Mouse (Mus musculus): ENCODE data around the gene Adprh. TPM values are rescaled to one million over a fixed set of nuclear protein-coding genes. Genes with fewer than 3 reads are reported as not detected.

Adprh gene
- polyA plus RNA-seq, 1 experiment from 2014 or later, result 147 TPM

Other genes with a start within 250 kb of the Adprh start
- not detected in 2 replicates for gene Nr1i2, start 157.9 kb downstream of the Adprh start, polyA plus RNA-seq (2016; fragmentation: Nextera tagmentation; extraction: Ambion mirVana)
- gene Maats1, start 110.6 kb downstream of the Adprh start, polyA plus RNA-seq (2016; fragmentation: Nextera tagmentation; extraction: Ambion mirVana), result 0.06 and 0.12 TPM in 2 replicates
- gene Cox17, start 105.7 kb downstream of the Adprh start, polyA plus RNA-seq (2016; fragmentation: Nextera tagmentation; extraction: Ambion mirVana), result 114 and 117 TPM in 2 replicates
- not detected in 2 replicates for gene Gm21987, start 105.7 kb downstream of the Adprh start, polyA plus RNA-seq (2016; fragmentation: Nextera tagmentation; extraction: Ambion mirVana)
- 0.70 and 1.9 TPM in 2 replicates for gene Popdc2, start 90.5 kb downstream of the Adprh start, polyA plus RNA-seq (2016; fragmentation: Nextera tagmentation; extraction: Ambion mirVana)
- gene Pla1a, start 19.6 kb downstream of the Adprh start, polyA plus RNA-seq (2016; fragmentation: Nextera tagmentation; extraction: Ambion mirVana), result 0.10 and 0.31 TPM in 2 replicates
- gene Cd80, start 2.9 kb upstream of the Adprh start, polyA plus RNA-seq (2016; fragmentation: Nextera tagmentation; extraction: Ambion mirVana), result 0.38 and 0.41 TPM in 2 replicates
- gene Timmdc1, start 70.0 kb upstream of the Adprh start, polyA plus RNA-seq (2016; fragmentation: Nextera tagmentation; extraction: Ambion mirVana), result 27.4 and 30.8 TPM in 2 replicates
- gene Poglut1, start 97.6 kb upstream of the Adprh start, polyA plus RNA-seq (2016; fragmentation: Nextera tagmentation; extraction: Ambion mirVana), result 81.1 and 86.5 TPM in 2 replicates
- gene Tmem39a, start 106.0 kb upstream of the Adprh start, polyA plus RNA-seq (2016; fragmentation: Nextera tagmentation; extraction: Ambion mirVana), result 105 and 126 TPM in 2 replicates

All from limb, embryonic 12.5 days (tissue).